Mouse (Mus musculus) E14TG2a.4 (cell line): ENCODE measurements at regions not wholly inside any gene's neighbourhood (a gene's known extent, or its start where the extent isn't known, plus 50 kb on each side); places are given as distances from the start of the nearest gene placed in this dataset.

ENCODE experiments used
- CTCF ChIP-seq: conservative IDR thresholded peaks from 2 replicates; pipeline ENCODE4 v1.5.1; 2014; ENCODE audit warnings: low read length
- NANOG ChIP-seq: IDR thresholded peaks from 2 replicates; pipeline ENCODE4 v1.6.1; 2014; ENCODE audit warnings: borderline replicate concordance, low read length, mixed read lengths
- POU5F1 ChIP-seq: IDR thresholded peaks from 2 replicates; pipeline ENCODE4 v1.6.1; 2014; ENCODE audit warnings: low read length, borderline replicate concordance

DNA sequence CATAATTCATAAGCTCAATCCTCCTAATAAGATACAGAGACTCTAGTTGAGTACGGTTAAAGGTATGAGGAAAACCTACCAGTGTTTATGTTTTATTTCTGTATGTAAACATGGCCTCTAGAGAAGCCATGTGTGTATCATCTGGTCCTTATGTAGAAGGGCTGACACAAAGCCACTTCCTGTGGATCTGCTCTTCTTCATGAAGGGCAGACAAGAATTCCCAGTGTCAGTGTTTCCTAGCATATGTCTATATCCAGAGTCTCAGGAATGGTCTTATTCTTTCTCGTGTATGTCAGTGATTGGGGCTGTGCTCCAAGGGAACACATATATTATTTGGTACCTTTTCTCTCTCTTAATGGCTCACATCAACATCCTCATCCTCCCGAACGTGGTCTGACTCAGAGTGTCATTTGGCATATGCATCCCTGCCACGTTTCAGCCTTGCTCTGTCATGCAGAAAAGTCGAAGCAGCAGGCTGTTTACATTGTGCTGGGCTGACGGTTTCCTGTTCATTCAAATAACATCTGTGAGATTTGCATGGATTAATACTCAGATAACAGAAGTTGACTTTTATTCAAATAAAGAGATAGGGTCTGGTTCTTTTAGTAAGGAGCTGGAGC lies 59.3 kb upstream of the Cwc22 start:
- TF ChIP-seq CTCF (no peak), POU5F1 (no peak), NANOG (no peak)
